Mouse (Mus musculus): Measurements from ENCODE around the gene Hsd17b14. TPM values are rescaled to one million over a fixed set of nuclear protein-coding genes. Genes with fewer than 3 reads are reported as not detected.

Hsd17b14 gene
- polyA plus RNA-seq, 1 experiment from 2014 or later, result 5.4 TPM

DNA sequence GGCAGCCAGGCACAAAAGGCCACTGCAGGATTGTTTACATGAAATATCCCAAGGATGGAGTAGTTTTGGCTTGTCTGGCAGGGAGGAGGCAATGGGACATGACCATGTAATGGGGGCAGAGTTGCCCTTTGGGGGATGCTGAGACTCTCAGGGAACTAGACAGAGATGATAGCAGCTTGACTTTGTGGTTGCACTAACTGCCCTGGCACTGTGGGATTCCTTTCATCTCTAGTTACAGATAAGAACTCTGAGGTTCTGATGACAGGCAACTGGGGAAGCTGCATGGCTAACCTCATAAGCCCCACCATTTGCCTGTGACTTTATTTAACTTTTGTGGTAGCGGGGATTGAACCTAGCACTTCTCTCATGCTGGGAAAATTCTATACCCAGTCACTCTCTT is 41.4 kb downstream of the Hsd17b14 start:
- Histone ChIP-seq H3K9ac (ENCODE audit: low read depth, low read length) (no peak overlapping the region), H3K4me2 (no peak overlapping the region), H3K36me3 (ENCODE audit: control insufficient read depth, insufficient read depth, low read length) (no peaks in the 10 kb centered on the region), H3K27me3 (replicated peaks; ENCODE audit: control insufficient read depth, insufficient read depth, low read length) (no peaks in the 10 kb centered on the region), H3K4me1 (replicated peaks; ENCODE audit: control insufficient read depth, insufficient read depth, low read length) (peaks cover 6% of the 10 kb centered on the region), H3K9me3 (ENCODE audit: control insufficient read depth, low read length) (no peaks in the 10 kb centered on the region), H3K4me3 (ENCODE audit: low read depth, low read length) (no peak overlapping the region), H3K27ac (ENCODE audit: low read depth, low read length) (no peak overlapping the region)
- ATAC-seq (replicated peaks; ENCODE audit: low FRiP score), result no peak
- no peak for DNase-seq (ENCODE audit: low spot score)
- 67% methylated on average over 1 of the region's 1 CpGs for WGBS

- no peak for ATAC-seq (replicated peaks; ENCODE audit: low FRiP score)
- WGBS, result 80% methylated on average over 5 of the region's 5 CpGs
- Histone ChIP-seq H3K27me3 (replicated peaks; ENCODE audit: control insufficient read depth, insufficient read depth, low read length) (no peaks in the 10 kb centered on the region), H3K36me3 (ENCODE audit: control insufficient read depth, insufficient read depth, low read length) (no peaks in the 10 kb centered on the region), H3K4me1 (replicated peaks; ENCODE audit: control insufficient read depth, insufficient read depth, low read length) (peaks cover 6% of the 10 kb centered on the region), H3K4me2 (no peak overlapping the region), H3K4me3 (ENCODE audit: low read depth, low read length) (no peak overlapping the region), H3K9ac (ENCODE audit: low read depth, low read length) (no peak overlapping the region), H3K27ac (ENCODE audit: low read depth, low read length) (no peak overlapping the region), H3K9me3 (ENCODE audit: control insufficient read depth, low read length) (no peaks in the 10 kb centered on the region)
- DNase-seq (ENCODE audit: low spot score), result no peak
These were observed 42.3 kb downstream of the Hsd17b14 start for GRCm38 (mm10) chr7:45597013-45597412.

GRCm38 (mm10) chr7:45597527-45597926 is 42.8 kb downstream of the Hsd17b14 start:
- DNase-seq (ENCODE audit: low spot score), result no peak
- H3K9ac ChIP-seq (ENCODE audit: low read depth, low read length), result no peak overlapping the region; the same call in 1 of the 2 replicates
- H3K4me1 ChIP-seq (replicated peaks; ENCODE audit: control insufficient read depth, insufficient read depth, low read length), result peaks cover 6% of the 10 kb centered on the region
- no peaks in the 10 kb centered on the region for H3K36me3 ChIP-seq (ENCODE audit: control insufficient read depth, insufficient read depth, low read length)
- no peak overlapping the region for H3K4me3 ChIP-seq (ENCODE audit: low read depth, low read length)
- 85% methylated on average over 6 of the region's 6 CpGs for WGBS
- H3K4me2 ChIP-seq, result no peak overlapping the region
- H3K9me3 ChIP-seq (ENCODE audit: control insufficient read depth, low read length), result no peaks in the 10 kb centered on the region
- H3K27ac ChIP-seq (ENCODE audit: low read depth, low read length), result no peak overlapping the region
- H3K27me3 ChIP-seq (replicated peaks; ENCODE audit: control insufficient read depth, insufficient read depth, low read length), result no peaks in the 10 kb centered on the region
- ATAC-seq (replicated peaks; ENCODE audit: low FRiP score), result no peak

DNA sequence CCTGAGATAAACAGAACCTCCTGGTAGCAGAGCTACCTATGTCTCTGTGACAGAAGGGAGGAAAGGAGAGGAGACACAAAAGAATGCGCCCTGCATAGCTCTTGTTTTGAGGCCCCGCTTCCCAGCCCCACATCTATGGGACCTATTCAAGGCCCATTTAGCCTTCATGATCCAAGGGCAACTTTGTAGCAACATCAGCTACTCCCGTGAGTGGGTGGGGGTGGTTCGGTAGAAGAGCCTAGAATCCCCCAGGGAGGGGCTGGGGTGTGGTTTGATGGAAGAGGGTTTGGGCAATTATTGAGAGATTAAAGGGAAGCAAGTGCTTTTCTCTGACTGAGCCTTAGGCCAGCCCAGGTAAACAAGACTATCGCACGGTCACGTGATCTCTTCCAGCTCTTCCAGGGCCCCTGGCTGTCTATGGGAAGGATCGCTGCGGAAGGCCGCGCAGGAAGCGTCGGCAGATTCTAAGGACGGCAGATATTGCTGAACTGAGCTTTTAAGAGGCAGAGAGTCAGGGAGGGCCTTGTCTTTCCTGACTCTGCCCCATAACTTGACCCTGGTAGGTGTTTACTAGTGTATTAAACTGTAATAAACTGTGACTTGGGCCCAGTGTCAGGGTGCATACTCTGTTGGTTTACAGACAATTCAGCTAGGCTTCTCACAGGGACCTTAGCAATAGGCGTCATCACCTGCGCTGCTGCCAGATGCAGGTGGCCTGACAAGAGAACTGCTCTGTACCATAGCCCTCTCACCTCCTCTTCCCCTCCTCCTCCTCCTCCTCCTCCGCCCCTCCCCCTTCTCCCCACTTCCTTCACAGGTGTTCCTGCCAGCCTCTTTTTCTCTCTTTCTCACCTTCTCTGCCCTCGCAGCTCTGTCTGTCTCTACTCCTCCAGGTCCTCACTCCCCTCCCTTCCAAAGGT is 44.5 kb downstream of the Hsd17b14 start:
- Histone ChIP-seq H3K9ac (ENCODE audit: low read depth, low read length) (no peak overlapping the region), H3K4me3 (ENCODE audit: low read depth, low read length) (no peak overlapping the region)
- WGBS, result 45% methylated on average over 18 of the region's 18 CpGs

GRCm38 (mm10) chr7:45605704-45606289 is 51.1 kb downstream of the Hsd17b14 start:
- no peak overlapping the region for H3K9ac ChIP-seq (ENCODE audit: low read depth, low read length)
- H3K9me3 ChIP-seq (ENCODE audit: control insufficient read depth, low read length), result no peaks in the 10 kb centered on the region
- H3K4me2 ChIP-seq, result no peak overlapping the region
- no peak for DNase-seq (ENCODE audit: low spot score)
- WGBS, result 73% methylated on average over 9 of the region's 9 CpGs
- no peak overlapping the region for H3K27ac ChIP-seq (ENCODE audit: low read depth, low read length)
- no peak overlapping the region for H3K4me3 ChIP-seq (ENCODE audit: low read depth, low read length)
- no peaks in the 10 kb centered on the region for H3K4me1 ChIP-seq (replicated peaks; ENCODE audit: control insufficient read depth, insufficient read depth, low read length)
- no peaks in the 10 kb centered on the region for H3K27me3 ChIP-seq (replicated peaks; ENCODE audit: control insufficient read depth, insufficient read depth, low read length)
- no peaks in the 10 kb centered on the region for H3K36me3 ChIP-seq (ENCODE audit: control insufficient read depth, insufficient read depth, low read length)
- ATAC-seq (replicated peaks; ENCODE audit: low FRiP score), result no peak

More for the DNA sequence above, 44.5 kb downstream of the Hsd17b14 start:
- no peaks in the 10 kb centered on the region for H3K36me3 ChIP-seq (ENCODE audit: control insufficient read depth, insufficient read depth, low read length)
- H3K27ac ChIP-seq (ENCODE audit: low read depth, low read length), result no peak overlapping the region
- no peaks in the 10 kb centered on the region for H3K9me3 ChIP-seq (ENCODE audit: control insufficient read depth, low read length)
- peak overlapping the region; percentile 29; the same call in 1 of the 2 replicates for H3K4me2 ChIP-seq
- no peaks in the 10 kb centered on the region for H3K27me3 ChIP-seq (replicated peaks; ENCODE audit: control insufficient read depth, insufficient read depth, low read length)
- DNase-seq (ENCODE audit: low spot score), result no peak
- ATAC-seq (replicated peaks; ENCODE audit: low FRiP score), result no peak
- H3K4me1 ChIP-seq (replicated peaks; ENCODE audit: control insufficient read depth, insufficient read depth, low read length), result peaks cover 6% of the 10 kb centered on the region

GRCm38 (mm10) chr7:45609511-45609910 is 54.8 kb downstream of the Hsd17b14 start:
- no peaks in the 10 kb centered on the region for H3K4me1 ChIP-seq (replicated peaks; ENCODE audit: control insufficient read depth, insufficient read depth, low read length)
- H3K36me3 ChIP-seq (ENCODE audit: control insufficient read depth, insufficient read depth, low read length), result no peaks in the 10 kb centered on the region
- no peak overlapping the region for H3K27ac ChIP-seq (ENCODE audit: low read depth, low read length)
- ATAC-seq (replicated peaks; ENCODE audit: low FRiP score), result no peak
- no peaks in the 10 kb centered on the region for H3K9me3 ChIP-seq (ENCODE audit: control insufficient read depth, low read length)
- H3K4me2 ChIP-seq, result no peak overlapping the region
- no peak overlapping the region for H3K9ac ChIP-seq (ENCODE audit: low read depth, low read length)
- H3K4me3 ChIP-seq (ENCODE audit: low read depth, low read length), result no peak overlapping the region
- 44% methylated on average over 1 of the region's 1 CpGs for WGBS
- no peak for DNase-seq (ENCODE audit: low spot score)
- H3K27me3 ChIP-seq (replicated peaks; ENCODE audit: control insufficient read depth, insufficient read depth, low read length), result no peaks in the 10 kb centered on the region; the same call in 1 of the 2 replicates

DNA sequence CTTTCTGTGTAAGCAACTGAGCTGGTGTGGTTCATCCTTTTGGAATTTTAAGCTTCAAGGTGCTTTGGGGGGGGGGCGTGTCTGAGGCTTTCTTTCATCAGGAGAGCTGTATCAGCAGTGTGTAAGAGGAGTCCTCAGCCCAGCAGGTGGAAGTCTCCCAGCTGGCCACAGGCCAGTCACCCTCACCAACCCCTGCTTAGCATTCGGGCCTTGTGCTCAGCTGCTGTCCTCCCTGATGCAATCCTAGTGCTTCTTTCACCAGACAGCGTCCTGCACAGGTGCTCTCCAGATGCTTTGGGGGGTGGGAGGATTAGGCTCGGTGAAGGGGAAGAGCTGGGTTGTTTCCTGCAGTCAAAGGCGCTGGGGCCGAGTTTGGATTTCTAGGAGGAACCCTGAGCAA is 61.6 kb downstream of the Hsd17b14 start:
- peaks cover 45% of the 10 kb centered on the region for H3K27me3 ChIP-seq (replicated peaks; ENCODE audit: control insufficient read depth, insufficient read depth, low read length)
- no peak overlapping the region for H3K27ac ChIP-seq (ENCODE audit: low read depth, low read length)
- H3K9ac ChIP-seq (ENCODE audit: low read depth, low read length), result no peak overlapping the region
- no peaks in the 10 kb centered on the region for H3K36me3 ChIP-seq (ENCODE audit: control insufficient read depth, insufficient read depth, low read length)
- no peak overlapping the region for H3K4me3 ChIP-seq (ENCODE audit: low read depth, low read length)
- DNase-seq (ENCODE audit: low spot score) (no peak), ATAC-seq (replicated peaks; ENCODE audit: low FRiP score) (no peak)
- no peak overlapping the region for H3K4me2 ChIP-seq
- H3K4me1 ChIP-seq (replicated peaks; ENCODE audit: control insufficient read depth, insufficient read depth, low read length), result peaks cover 3% of the 10 kb centered on the region
- WGBS, result 25% methylated on average over 6 of the region's 6 CpGs
- H3K9me3 ChIP-seq (ENCODE audit: control insufficient read depth, low read length), result no peaks in the 10 kb centered on the region

DNA sequence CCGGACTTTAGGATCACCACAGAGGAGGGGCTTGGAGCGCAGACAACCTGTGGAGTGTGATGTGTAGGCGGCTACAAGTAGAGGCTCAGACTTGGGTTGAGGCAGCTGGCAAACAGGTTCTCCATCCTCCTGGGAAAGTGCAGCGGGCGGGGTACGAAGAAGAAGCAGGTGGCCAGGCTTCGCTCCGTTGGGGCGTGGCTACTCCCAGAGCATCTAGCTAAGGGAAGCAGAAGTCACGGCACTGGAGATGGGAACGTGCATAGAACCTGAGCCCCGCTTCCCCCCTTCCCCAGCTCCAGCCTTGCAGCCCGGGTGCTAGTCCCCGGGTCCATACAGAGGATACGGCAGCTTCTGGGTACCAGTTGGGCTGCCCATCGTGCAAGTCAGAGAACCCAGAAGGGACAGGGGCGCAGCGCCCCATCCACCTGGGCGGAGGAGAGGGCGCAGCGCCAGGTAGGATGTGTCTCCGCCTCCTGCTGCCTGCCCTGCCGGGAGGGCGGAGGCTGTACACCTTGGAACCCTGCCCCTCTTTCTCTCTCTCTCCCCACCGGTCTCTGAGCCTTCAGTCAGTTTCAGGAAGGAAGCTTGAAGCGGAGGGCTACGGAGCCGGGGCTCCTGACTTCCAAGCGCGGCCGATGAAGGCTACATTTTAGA is 62.5 kb downstream of the Hsd17b14 start, which contains the start of gene Fut1:
TSS of gene Fut1 (plus strand) at position 248 of the 654 bp plus-strand sequence.
- ATAC-seq (replicated peaks; ENCODE audit: low FRiP score), result no peak
- H3K4me1 ChIP-seq (replicated peaks; ENCODE audit: control insufficient read depth, insufficient read depth, low read length), result peaks cover 3% of the 10 kb centered on the region
- peaks cover 45% of the 10 kb centered on the region for H3K27me3 ChIP-seq (replicated peaks; ENCODE audit: control insufficient read depth, insufficient read depth, low read length)
- no peak within 1 kb of the TSS for H3K4me3 ChIP-seq (ENCODE audit: low read depth, low read length)
- DNase-seq (ENCODE audit: low spot score), result no peak
- WGBS, result 8% methylated on average over 31 of the region's 31 CpGs
- H3K27ac ChIP-seq (ENCODE audit: low read depth, low read length), result no peak within 1 kb of the TSS
- no peaks in the 10 kb centered on the region for H3K9me3 ChIP-seq (ENCODE audit: control insufficient read depth, low read length)
- peak within 1 kb of the TSS; percentile 22; the same call in 1 of the 2 replicates for H3K4me2 ChIP-seq
- no peak within 1 kb of the TSS for H3K9ac ChIP-seq (ENCODE audit: low read depth, low read length)
- H3K36me3 ChIP-seq (ENCODE audit: control insufficient read depth, insufficient read depth, low read length), result no peaks in the 10 kb centered on the region
